Mouse (Mus musculus): ENCODE measurements around the gene Pde10a. TPM values are rescaled to one million over a fixed set of nuclear protein-coding genes. Genes with fewer than 3 reads are reported as not detected.
A peak's percentile ranks its signal among the peaks of the same experiment; 100 is the strongest.

Pde10a gene
- polyA plus RNA-seq, 3 experiments from 2014 or later: not detected

GRCm38 (mm10) chr17:8976745-8977144 lies 451.6 kb downstream of the Pde10a start:
- ATAC-seq: no peak

- no peak for ATAC-seq
Measured at GRCm38 (mm10) chr17:8977271-8977670, 452.1 kb downstream of the Pde10a start.

GRCm38 (mm10) chr17:8983576-8983975 lies 458.4 kb downstream of the Pde10a start:
- no peak for ATAC-seq

- no peak for ATAC-seq
Measured at GRCm38 (mm10) chr17:8985714-8986113, 460.5 kb downstream of the Pde10a start.

GRCm38 (mm10) chr17:8986551-8986950 lies 461.4 kb downstream of the Pde10a start:
- no peak for ATAC-seq

GRCm38 (mm10) chr17:8987369-8987768 lies 462.2 kb downstream of the Pde10a start:
- ATAC-seq: no peak

- peak; percentile 91 for ATAC-seq
Measured at GRCm38 (mm10) chr17:8988119-8988807, 463.1 kb downstream of the Pde10a start, which contains the start of gene 1700010I14Rik. TSS of gene 1700010I14Rik (plus strand) at chr17:8988333.

GRCm38 (mm10) chr17:8991160-8991559 lies 466.0 kb downstream of the Pde10a start:
- no peak for ATAC-seq

- no peak for ATAC-seq
Measured at GRCm38 (mm10) chr17:8995344-8995743, 470.2 kb downstream of the Pde10a start.

- ATAC-seq: no peak
Measured at GRCm38 (mm10) chr17:9002438-9002837, 477.3 kb downstream of the Pde10a start.

- no peak for ATAC-seq
Measured at GRCm38 (mm10) chr17:9004516-9004915, 479.3 kb downstream of the Pde10a start.

- no peak for ATAC-seq
Measured at GRCm38 (mm10) chr17:9023198-9023942, 498.2 kb downstream of the Pde10a start.

- ATAC-seq: no peak
Measured at GRCm38 (mm10) chr17:9030181-9030580, 505.0 kb downstream of the Pde10a start.

- ATAC-seq: peak; percentile 64
Measured at GRCm38 (mm10) chr17:9031241-9032141, 506.3 kb downstream of the Pde10a start.

- ATAC-seq: no peak
Measured at GRCm38 (mm10) chr17:9032362-9033044, 507.3 kb downstream of the Pde10a start.

- ATAC-seq: no peak
Measured at GRCm38 (mm10) chr17:9033511-9033910, 508.3 kb downstream of the Pde10a start.

- no peak for ATAC-seq
Measured at GRCm38 (mm10) chr17:9035561-9036348, 510.6 kb downstream of the Pde10a start.
